Mouse (Mus musculus) right cerebral cortex, adult 18-20 months (tissue): ENCODE data around the gene Cchcr1.
A peak's percentile ranks its signal among the peaks of the same experiment; 100 is the strongest.
"Not testable (repeated sequence)": the region's sequence is repeated elsewhere in the genome, so short reads cannot be mapped to it uniquely, and the experiment has no call there.

Source experiments
- DNase-seq: peaks from one replicate; pipeline ENCODE4 v3.0.0; 2022; ENCODE audit warnings: mixed read lengths

The Cchcr1 gene

GRCm38 (mm10) chr17:35516652-35517500 is at the start of gene Cchcr1, which contains the start of gene Tcf19:
Gene Cchcr1 (plus strand): TSS chr17:35517100.
Gene Tcf19 (minus strand): TSS chr17:35516824.
- DNase-seq, result peak; percentile 97

DNA sequence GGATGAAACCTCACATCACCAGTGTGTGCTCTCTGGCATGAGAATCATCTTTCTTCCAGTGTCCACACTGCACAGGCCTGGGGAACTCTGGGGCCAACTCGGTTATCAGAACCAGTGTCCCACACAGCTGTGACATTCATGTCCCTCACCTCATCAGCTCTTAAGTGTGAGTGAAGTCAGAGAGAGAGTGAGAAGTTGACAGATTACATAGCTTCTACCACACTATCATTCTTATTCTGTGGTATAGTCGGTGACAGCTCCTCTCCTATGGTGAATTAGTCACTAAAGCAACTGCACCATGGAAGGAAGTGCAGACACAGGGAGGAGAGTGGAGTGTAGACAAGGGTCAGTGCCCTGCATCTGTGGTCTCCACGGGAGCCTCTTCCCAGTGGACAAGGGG is 48.0 kb upstream of the Cchcr1 start:
- not testable (repeated sequence) for DNase-seq

DNA sequence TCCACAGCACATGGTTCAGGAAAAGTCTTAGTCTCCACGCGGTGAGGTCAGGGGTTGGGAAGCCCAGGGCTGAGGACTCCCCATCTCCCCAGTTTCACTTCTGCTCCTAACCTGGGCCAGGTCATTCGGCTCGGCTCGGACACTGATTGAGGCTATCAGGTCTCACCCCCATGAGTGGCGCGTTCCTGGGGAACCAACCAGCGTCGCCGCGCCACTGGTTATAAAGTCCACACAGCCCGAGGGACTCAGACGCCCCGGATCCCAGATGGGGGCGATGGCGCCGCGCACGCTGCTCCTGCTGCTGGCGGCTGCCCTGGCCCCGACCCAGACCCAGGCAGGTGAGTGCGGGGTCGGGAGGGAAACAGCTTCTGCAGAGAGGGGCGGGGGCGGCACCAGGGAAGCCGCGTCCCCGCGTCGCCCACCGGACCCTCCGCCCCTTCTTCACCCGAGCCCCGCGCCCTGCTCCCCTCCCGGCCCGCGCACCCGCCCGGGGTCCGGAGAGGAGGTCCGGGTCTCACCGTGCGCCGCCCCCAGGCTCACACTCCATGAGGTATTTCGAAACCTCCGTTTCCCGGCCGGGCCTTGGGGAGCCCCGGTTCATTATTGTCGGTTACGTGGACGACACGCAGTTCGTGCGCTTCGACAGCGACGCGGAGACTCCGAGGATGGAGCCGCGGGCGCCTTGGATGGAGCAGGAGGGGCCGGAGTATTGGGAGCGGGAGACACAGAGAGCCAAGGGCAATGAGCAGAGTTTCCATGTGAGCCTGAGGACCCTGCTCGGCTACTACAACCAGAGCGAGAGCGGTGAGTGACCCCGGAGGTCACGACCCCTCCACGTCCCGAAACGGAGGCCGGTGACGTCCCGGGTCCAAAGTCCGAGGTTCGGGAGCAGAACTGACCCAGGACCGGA is 46.8 kb upstream of the Cchcr1 start, which contains the start of gene H2-Q10:
H2-Q10 (plus strand) TSS at position 248 of the 910 bp plus-strand sequence.
- DNase-seq, result no peak

DNA sequence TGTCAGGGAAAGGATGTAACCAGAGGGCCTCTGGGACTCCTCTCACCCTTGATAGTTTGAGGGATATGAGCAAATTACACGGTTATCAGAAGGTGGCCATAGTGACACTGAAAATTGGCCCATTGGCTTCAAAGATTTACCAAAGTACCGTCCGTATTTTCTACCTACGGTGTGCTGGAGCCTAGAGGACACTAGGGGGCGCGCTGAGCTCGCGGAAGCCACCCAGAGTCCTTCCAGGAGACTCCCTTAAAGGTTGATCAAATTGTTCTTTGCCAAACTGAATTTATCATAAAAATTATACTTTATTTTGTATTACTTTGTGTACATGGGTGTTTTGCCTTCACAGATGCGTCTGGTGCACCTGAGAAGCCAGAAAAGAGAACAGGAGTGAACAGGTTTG is 32.8 kb upstream of the Cchcr1 start:
- DNase-seq, result peak; percentile 44

DNA sequence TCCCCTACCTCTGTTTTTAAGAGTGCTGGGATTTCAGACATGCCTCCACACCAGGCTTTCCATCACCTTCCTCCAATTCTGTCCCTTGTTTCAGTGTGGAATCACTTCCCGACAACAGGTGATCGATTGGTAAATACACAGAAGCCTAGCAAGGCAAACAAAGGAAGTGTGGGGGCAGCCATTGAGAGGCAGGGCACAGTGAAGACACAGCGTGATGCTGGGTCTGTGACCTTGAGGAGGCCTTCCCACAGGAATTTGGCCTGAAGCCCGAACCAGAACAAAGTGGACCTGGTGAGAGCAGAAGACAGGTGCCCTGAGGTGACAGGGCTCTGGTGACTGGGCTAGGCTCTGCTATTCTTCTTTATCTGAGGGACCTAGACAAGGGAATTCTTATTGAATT is 31.2 kb upstream of the Cchcr1 start:
- no peak for DNase-seq

- no peak for DNase-seq
Observed at GRCm38 (mm10) chr17:35486726-35487125, 30.2 kb upstream of the Cchcr1 start.

DNA sequence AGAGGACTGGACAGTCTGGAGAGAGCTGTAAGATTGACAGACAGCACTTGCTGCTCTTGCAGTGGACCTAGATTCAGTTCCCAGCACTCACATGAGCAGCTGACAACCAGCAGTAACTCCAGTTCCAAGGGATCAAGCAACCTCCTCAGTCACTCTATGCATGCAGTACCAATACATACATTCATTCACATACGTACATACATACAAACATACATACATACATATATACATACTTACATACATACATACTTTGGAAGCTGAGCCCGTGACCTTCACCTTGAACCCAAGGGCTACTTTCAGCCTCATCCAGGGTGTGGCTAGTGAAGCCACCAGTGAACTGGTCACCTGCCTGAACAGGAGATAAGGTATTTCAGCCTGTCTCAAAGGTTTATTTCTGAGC is 28.9 kb upstream of the Cchcr1 start:
- DNase-seq, result no peak

DNA sequence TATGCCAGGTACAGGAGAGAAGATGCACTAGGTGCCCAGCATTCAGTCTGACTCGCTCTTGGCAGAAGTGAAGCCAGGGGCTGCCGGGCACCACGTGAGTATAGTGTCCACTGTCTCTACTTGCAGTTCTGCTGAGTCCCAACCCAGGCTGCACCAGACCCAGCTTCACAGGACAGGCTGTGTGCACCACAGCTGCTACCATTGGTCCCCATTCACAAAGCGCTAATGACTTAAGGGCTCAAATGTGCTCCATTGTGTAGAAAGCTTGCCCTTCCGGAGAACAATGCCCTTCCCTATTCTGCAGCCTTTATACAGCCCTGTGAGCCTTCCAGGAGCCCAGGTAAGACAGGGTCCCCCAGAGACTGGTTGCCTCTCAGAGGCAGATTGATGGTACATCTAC is 26.6 kb upstream of the Cchcr1 start:
- no peak for DNase-seq

DNA sequence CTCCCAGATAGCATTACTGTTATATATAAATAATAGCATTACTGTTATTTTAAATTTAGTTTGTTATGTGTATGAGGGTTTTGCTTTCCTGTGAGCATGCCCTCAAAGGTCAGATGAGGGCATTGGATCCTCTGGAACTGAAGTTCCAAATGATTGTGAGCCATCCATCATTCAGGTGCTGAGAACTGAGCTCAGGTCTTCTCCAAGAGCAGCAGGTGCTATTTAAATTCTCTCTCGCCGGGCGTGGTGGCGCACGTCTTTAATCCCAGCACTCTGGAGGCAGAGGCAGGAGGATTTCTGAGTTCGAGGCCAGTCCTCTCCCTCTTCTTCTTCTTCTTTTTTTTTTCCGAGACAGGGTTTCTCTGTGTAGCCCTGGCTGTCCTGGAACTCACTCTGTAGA is 19.8 kb upstream of the Cchcr1 start:
- no peak for DNase-seq

GRCm38 (mm10) chr17:35502226-35502625 is 14.7 kb upstream of the Cchcr1 start:
- no peak for DNase-seq

DNA sequence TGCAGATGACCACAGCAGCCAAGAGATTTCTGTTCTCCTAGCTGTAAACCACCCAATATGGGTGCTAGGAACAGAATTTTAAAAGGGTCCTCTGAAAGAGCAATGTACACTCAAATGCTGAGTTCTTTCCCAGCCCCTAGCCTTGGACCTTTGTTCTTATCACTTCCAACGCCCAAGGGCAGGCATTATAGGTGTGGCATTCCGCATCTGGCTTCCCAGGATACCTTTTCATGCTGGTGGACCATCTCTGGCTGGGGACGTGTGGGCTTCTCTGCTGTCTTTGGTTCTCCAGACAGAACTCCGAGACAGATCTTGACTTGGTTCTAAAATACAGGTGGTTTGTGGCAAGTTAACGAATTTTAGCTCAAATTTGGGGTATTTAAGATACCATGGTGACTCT is 14.1 kb upstream of the Cchcr1 start:
- no peak for DNase-seq

DNA sequence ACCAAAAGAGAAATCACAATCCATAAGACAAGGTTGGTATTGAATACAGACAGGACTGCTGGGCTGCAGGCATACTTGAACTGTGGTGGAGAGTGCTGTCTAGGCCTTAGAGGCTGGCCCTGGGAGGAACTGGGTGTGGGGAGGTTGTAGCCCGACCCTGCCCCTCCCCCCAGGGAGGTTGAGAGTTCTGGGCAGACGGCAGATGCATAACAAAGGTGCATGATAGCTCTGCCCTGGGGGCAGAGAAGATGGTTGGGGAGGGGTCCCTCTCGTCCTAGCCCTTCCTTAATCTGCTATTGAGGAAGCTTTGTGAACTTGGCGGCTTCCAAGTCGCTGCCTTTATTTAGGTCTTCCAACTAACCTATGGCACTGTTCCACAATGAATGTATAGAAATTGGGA is 13.1 kb upstream of the Cchcr1 start:
- no peak for DNase-seq

DNA sequence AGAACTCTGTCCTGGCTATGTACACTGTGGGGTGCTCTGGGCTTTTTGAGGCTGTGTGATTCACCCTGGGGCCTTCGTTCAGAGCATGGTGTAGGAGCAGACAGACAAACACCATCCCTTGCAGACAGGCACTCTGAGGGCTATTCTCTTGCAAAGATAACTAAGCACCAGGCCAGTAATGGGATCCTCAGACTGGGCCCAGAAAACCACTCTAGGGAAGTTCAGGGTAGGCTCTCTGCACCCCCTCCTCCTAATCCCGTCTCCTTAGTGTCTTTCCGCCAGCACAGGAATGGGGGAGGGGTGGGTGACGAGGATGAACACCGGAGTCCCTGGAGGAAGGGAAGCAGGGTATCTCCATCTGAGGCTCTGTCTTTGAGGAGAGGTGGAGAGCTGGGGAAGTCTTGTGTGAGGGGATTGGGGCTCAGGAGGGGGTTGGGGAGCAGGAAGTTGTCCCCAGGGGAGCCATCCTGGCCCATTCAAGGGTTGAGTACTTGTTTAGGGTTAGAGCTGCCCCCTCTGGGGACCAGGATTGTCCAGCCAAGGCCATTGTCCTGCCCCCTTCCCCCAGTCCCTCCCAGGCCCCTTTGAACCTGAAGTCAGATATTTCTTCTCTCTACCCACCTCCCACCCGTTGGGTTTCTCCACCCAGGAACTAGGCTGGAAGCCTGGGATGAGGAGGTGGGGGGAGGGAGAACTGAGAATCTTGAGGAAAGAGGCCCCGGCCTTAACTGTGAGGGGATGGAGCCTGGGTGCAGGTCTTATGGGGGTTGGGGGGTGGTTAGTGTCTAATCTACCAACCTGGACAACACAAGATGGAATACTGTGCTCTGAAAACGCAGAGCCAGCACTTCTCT is 12.0 kb upstream of the Cchcr1 start:
- DNase-seq, result no peak

- DNase-seq, result no peak
Observed at GRCm38 (mm10) chr17:35505776-35506175, 11.1 kb upstream of the Cchcr1 start, which contains the start of gene Pou5f1. Gene Pou5f1 (plus strand): TSS chr17:35506018.

DNA sequence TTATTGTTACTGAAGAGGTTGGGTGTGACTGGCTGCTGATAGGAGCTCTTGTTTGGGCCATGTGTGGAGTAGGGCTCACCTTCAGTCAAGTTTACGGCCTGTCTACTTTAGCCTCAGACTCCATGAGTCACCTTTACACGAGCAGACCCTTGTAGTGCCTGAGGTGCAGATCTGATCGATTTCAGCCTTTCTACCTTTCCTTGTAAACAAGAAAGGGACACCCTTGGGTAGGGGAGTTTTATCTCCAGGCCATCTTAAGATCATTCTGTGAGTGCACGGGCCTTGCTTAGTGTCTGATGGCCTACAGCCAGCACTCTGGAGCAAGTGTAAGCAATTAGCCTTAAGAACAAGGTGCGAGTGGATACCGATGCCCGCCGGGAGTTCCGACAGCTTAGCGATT is 10.0 kb upstream of the Cchcr1 start:
- no peak for DNase-seq

DNA sequence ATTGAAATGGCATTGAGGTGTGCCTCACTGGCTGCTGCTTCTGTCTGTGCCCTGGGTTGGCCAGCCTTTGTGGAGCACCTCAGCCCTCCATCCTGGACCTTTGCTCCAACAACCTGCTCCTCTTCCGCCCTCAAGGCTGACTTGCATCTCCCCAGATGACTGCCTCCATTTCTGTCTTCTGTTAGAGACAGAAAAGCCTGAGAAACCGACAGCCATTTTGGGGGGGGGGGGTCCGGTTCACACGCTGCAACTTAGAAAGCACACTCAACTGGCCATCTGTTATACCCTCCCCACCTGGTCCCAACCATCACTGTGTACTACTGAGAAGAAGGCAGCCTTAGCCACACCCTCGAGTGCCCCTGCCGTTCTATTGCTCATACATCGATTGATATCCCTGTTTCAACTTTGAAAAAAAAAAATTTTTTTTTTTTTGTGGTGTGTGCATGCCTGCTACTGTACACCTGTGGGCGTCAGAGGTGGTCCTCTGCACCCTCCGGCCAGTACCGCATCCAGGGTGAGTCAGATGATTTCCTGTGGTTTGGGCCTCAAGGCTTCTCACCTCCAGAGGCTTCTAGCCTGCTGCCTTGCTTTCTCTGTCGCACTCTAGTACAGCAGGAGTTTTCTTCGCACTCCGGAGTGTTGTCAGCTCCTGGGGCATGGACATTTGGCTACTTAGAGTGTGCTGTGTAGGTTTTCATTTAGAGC is 9.2 kb upstream of the Cchcr1 start:
- no peak for DNase-seq

DNA sequence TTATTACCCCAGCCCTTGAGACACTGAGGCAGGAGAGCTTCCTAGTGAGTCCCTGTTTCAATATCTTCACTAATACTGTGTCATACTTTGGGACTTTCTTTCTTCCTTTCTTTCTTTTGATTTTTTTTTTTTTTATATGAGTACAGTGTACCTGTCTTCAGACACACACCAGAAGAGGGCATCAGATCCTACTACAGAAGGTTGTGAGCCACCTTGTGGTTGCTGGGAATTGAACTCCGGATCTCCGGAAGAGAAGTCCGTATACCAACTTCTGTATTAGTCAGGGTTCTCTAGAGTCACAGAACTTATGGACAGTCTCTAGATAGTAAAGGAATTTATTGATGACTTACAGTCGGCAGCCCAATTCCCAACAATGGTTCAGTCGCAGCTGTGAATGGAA is 8.6 kb upstream of the Cchcr1 start:
- DNase-seq, result not testable (repeated sequence)

GRCm38 (mm10) chr17:35509284-35509683 is 7.6 kb upstream of the Cchcr1 start:
- DNase-seq, result no peak

- DNase-seq, result no peak
Observed at GRCm38 (mm10) chr17:35512916-35513626, 3.8 kb upstream of the Cchcr1 start.

- peak; percentile 32 for DNase-seq
Observed at GRCm38 (mm10) chr17:35513886-35514285, 3.0 kb upstream of the Cchcr1 start.

DNA sequence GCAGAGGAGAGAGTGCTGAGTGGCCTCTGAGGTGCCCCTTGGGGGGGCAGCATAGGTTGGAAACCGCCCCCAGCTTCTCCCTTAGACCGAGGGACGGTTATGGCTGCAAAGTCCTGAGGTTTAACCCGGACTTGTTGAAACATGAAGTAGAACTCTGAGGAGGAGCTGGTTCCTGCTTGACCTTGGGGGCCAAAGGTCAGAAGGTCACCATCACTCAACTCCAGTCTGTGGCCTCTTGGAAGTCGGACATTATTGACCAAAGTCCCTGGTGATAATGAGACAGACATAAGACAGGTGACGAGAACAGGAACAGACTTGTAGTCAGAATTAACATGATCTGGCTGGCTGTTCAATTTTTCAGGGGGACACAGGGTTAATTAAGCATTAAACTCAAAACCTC is 2.1 kb upstream of the Cchcr1 start:
- DNase-seq, result no peak
